Mouse (Mus musculus) myocyte (in vitro differentiated cells): ENCODE data around the gene Clasp1.

Source experiments
- E2F4 ChIP-seq: IDR thresholded peaks from one replicate; pipeline ENCODE4 v1.6.1; 2011; ENCODE audit warnings: mild to moderate bottlenecking, control low read depth, moderate library complexity; ENCODE audit not compliant: insufficient read depth
- MAX ChIP-seq: IDR thresholded peaks from one replicate; pipeline ENCODE4 v1.6.1; 2011; ENCODE audit warnings: low read depth, mild to moderate bottlenecking, control low read depth
- MYOD1 ChIP-seq, 3 experiments: IDR thresholded peaks; one replicate each; pipeline ENCODE4 v1.6.1; 2011; ENCODE audit warnings: control low read depth in 2 of 3, low read depth in 2 of 3, mild to moderate bottlenecking in 2 of 3, moderate library complexity in 1 of 3; ENCODE audit not compliant: insufficient read length in 2 of 3, control insufficient read depth in 1 of 3
- POLR2A ChIP-seq: IDR thresholded peaks from one replicate; pipeline ENCODE4 v1.6.1; 2011; ENCODE audit warnings: low read depth, mild to moderate bottlenecking, control low read depth, moderate library complexity; ENCODE audit not compliant: insufficient read length
- POLR2AphosphoS2 ChIP-seq: IDR thresholded peaks from one replicate; pipeline ENCODE4 v1.6.1; 2011; ENCODE audit warnings: low read depth, control low read depth; ENCODE audit not compliant: insufficient read length
- SRF ChIP-seq: IDR thresholded peaks from one replicate; pipeline ENCODE4 v1.6.1; 2011; ENCODE audit warnings: low read depth; ENCODE audit not compliant: control insufficient read depth, insufficient read length
- TCF12 ChIP-seq: IDR thresholded peaks from one replicate; pipeline ENCODE4 v1.6.1; 2011; ENCODE audit warnings: mild to moderate bottlenecking, control low read depth; ENCODE audit not compliant: poor library complexity, insufficient read depth, severe bottlenecking
- USF1 ChIP-seq: IDR thresholded peaks from one replicate; pipeline ENCODE4 v1.6.1; 2011; ENCODE audit warnings: low read depth, mild to moderate bottlenecking, control low read depth, moderate library complexity

DNA sequence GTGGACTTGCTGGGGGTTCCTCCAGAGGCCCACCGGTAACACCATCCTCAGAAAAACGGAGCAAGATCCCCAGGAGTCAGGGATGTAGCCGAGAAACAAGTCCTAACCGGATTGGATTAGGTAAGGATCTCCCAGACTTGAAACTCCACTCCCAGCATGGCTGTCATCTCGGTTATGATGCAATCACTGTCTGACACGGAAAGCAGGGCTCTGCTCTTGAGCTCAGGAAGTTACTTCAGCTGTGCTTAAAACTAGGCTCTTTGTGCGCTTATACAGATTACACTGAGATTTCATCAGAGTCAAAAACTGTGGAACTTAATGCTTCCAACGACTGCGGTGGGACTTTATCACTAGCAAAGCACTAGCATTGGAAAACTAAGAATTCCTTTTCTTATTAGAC, 136.5 kb downstream of the Clasp1 start:
- TF ChIP-seq E2F4 = no peak
- no peak for TF ChIP-seq SRF
- TF ChIP-seq POLR2A = no peak
- no peak for TF ChIP-seq USF1
- no peak for TF ChIP-seq TCF12
- no peak for TF ChIP-seq MYOD1 (IDR thresholded peaks at IDR 0.05; ENCODE audit: control insufficient read depth in 1 of 3, insufficient read length in 2 of 3, low read depth in 2 of 3)
- peak; percentile 55 for TF ChIP-seq MAX
- no peak for TF ChIP-seq POLR2AphosphoS2
